Mouse (Mus musculus) kidney, embryonic 15.5 days (tissue): ENCODE results near the gene Pdia4. TPM values are rescaled to one million over a fixed set of nuclear protein-coding genes. Genes with fewer than 3 reads are reported as not detected.
"Not testable (repeated sequence)": the region's sequence is repeated elsewhere in the genome, so short reads cannot be mapped to it uniquely, and the experiment has no call there.

Source experiments
- ATAC-seq: fragments of 200-750 bp; cut with Nextera tagmentation; replicated peaks from 2 replicates; pipeline ENCODE4 v1.8.0; 2017; ENCODE audit warnings: moderate TSS enrichment; ENCODE audit not compliant: low FRiP score
- H3K27ac ChIP-seq: fragments of 300-500 bp; sonication (generic); 2 replicates; pipeline ENCODE4 v1.5.1; 2015; ENCODE audit warnings: mild to moderate bottlenecking, inconsistent platforms
- H3K27me3 ChIP-seq: fragments of 300-500 bp; sonication (generic); 2 replicates; pipeline ENCODE4 v1.6.1; 2015; ENCODE audit warnings: inconsistent platforms
- H3K36me3 ChIP-seq: fragments of 300-500 bp; sonication (generic); 2 replicates; pipeline ENCODE4 v1.6.1; 2015; ENCODE audit warnings: inconsistent platforms
- H3K4me1 ChIP-seq: fragments of 300-500 bp; sonication (generic); 2 replicates; pipeline ENCODE4 v1.6.1; 2015; ENCODE audit warnings: inconsistent platforms
- H3K4me2 ChIP-seq: fragments of 300-500 bp; sonication (generic); 2 replicates; pipeline ENCODE4 v1.6.1; 2015; ENCODE audit warnings: moderate library complexity, mild to moderate bottlenecking, inconsistent platforms
- H3K4me3 ChIP-seq: fragments of 300-500 bp; sonication (generic); replicated peaks from 2 replicates; pipeline ENCODE4 v1.5.1; 2015; ENCODE audit warnings: mild to moderate bottlenecking, inconsistent platforms
- H3K9ac ChIP-seq: fragments of 300-500 bp; sonication (generic); 2 replicates; pipeline ENCODE4 v1.6.1; 2015; ENCODE audit warnings: mild to moderate bottlenecking, inconsistent platforms
- H3K9me3 ChIP-seq: fragments of 300-500 bp; sonication (generic); replicated peaks from 2 replicates; pipeline ENCODE4 v1.6.1; 2016; ENCODE audit warnings: inconsistent platforms
- WGBS: fragments of 180-500 bp; shearing (Covaris S2); methylation state at CpG from one replicate; pipeline ENCODE4 v1.1.7; 2015; ENCODE audit warnings: mixed read lengths; 5-methylcytosine and 5-hydroxymethylcytosine counted together
- polyA plus RNA-seq: library from polyadenylated mRNA; unstranded; fragments of >200 nt; fragmentation: Nextera tagmentation; extraction: Ambion mirVana; gene quantifications from 2 replicates; pipeline ENCODE4 v1.2.1, GENCODE M21; 2015

The Pdia4 gene
- polyA plus RNA-seq, 1 experiment from 2014 or later, result 353 TPM

DNA sequence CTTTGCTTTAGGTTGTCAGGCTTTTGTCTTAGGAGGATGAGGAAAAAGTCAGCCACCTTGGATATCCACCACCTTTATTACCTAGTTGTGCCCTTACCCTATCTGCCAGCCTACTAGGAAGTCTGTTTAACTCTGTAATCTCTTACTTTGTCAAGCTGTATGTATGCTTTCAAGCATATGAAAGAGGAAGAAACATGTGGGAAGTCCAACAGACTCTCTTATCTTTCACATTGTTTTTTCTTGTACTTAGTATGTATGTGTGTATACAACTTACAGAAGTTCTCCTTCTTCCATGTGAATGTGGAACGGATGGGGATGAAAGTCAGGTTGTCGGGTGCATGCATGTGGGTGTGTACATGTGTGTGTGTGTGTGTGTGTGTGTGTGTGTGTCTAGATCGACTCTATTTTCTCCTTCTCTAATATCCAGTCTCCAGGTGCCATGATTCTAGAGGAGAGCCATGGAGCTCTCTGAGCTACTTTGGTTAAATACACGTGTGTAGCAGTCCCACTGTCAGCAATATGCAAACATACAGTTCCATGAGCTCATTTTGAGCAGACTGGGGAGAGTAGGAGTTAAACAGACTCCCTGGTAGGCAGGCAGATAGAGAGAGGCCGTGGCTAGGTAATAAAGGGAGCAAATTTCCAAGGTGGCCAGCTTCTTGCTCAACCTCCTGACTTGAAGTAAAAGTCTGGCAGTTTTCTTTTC lies 28.4 kb downstream of the Pdia4 start:
- no peaks in the 10 kb centered on the region for H3K9me3 ChIP-seq
- H3K9ac ChIP-seq, result no peak overlapping the region
- no peaks in the 10 kb centered on the region for H3K27me3 ChIP-seq
- H3K4me2 ChIP-seq, result no peak overlapping the region
- peaks cover 18% of the 10 kb centered on the region for H3K4me1 ChIP-seq
- H3K4me3 ChIP-seq, result no peak overlapping the region
- no peak for ATAC-seq
- no peak overlapping the region for H3K27ac ChIP-seq
- H3K36me3 ChIP-seq, result no peaks in the 10 kb centered on the region
- 75% methylated on average over 5 of the region's 5 CpGs for WGBS

DNA sequence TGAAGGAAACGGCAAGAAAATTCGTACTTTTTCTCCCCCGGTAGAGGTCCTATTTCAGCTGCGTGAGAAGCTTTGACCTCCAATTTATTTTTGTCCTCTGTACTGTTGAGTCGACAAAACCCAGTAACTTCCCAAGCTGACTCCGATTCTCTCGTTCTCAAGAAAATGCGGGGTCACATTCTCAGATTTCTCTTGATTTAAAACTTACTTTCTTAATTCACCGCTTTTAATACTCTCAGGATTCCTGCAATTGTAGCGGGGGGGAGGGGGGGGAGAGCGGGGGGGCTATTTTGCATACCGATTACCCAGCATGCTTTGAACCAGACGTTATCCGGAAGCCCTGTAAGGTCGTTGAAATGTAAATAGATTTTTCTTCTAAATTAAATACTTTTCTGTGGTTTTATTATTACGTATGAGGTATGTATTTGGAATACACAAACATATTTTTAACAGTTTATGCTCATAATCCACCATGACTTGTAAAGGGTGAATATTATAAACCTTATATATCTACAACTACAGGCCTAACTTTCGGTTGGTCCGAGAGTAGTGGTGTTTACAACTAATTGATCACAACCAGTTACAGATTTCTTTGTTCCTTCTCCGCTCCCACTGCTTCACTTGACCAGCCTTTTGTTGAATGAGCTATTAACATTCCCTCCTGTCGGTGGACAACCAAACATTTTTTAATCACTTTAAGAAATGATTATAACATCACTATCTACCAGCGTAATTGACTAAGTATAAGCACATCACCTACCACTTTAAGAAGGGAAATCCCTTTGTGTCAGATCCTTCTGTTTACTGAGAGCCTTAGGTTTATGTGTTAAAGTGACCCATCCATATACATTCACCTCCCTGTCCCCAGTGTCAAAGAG lies 31.9 kb downstream of the Pdia4 start:
- Histone ChIP-seq H3K36me3 (no peaks in the 10 kb centered on the region), H3K4me1 (peaks cover 17% of the 10 kb centered on the region; the same call in 1 of the 2 replicates), H3K4me2 (peak overlapping the region; percentile 55), H3K4me3 (peak overlapping the region; percentile 54), H3K27ac (peak overlapping the region; percentile 77), H3K27me3 (no peaks in the 10 kb centered on the region), H3K9me3 (no peaks in the 10 kb centered on the region), H3K9ac (peak overlapping the region; percentile 31)
- peak; percentile 68; the same call in 1 of the 2 replicates for ATAC-seq
- WGBS, result under 1% methylated on average over 21 of the region's 21 CpGs

DNA sequence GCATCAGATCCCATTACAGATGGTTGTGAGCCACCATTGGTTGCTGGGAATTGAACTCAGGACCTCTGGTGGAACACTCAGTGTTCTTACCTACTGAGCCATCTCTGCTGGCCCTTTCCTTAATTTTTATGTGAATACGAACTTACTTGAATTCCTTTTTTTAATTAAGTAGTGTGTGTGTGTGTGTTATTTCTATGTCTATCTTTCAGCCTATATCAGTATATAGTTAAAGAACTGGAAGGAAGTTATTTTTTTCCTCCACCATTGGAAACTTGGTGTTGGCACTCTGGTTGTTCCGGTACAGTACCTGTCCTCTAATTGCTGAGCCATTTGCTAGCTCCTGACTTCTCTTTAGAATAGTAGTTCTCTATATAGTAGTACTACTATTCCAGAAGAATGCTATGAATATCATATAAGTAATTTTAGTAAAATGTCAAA lies 32.6 kb downstream of the Pdia4 start:
- 0 out of 2 replicates have a peak, but pooled peaks have one; percentile 18 for ATAC-seq
- peak overlapping the region; percentile 28 for H3K9ac ChIP-seq
- H3K27ac ChIP-seq, result peak overlapping the region; percentile 77

DNA sequence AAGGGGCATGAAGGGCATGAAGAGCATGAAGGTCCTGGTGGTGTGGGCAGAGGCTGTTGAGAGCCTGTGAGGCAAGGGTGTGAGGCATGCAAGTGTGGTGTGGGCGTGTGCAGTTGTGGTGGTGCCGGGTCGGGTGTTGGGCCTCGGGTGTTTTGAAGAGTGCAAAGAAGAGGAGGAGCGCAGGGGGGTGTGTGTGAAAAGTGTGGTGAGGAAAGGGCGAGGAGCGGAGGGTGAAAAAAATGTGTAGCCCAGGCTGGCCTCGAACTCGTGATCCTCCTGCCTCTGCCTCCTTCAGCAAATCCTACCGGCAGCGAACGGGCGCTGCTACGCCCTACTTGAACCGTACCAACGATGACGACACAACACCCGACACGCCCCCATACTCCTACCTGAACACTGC lies 41.5 kb downstream of the Pdia4 start:
- H3K27ac ChIP-seq, ATAC-seq, H3K9ac ChIP-seq, H3K27me3 ChIP-seq, H3K4me1 ChIP-seq, H3K36me3 ChIP-seq, H3K9me3 ChIP-seq: not testable (repeated sequence)
- WGBS, result 60% methylated on average over 6 of the region's 19 CpGs
- H3K4me3 ChIP-seq, result peak overlapping the region; percentile 26
- H3K4me2 ChIP-seq, result peak overlapping the region; percentile 52

More for the DNA sequence above, 32.6 kb downstream of the Pdia4 start:
- H3K4me3 ChIP-seq, result peak overlapping the region; percentile 54
- 12% methylated on average over 2 of the region's 2 CpGs for WGBS
- H3K36me3 ChIP-seq, result no peaks in the 10 kb centered on the region
- peaks cover 17% of the 10 kb centered on the region; the same call in 1 of the 2 replicates for H3K4me1 ChIP-seq
- no peaks in the 10 kb centered on the region for H3K27me3 ChIP-seq
- peak overlapping the region; percentile 55 for H3K4me2 ChIP-seq
- H3K9me3 ChIP-seq, result no peaks in the 10 kb centered on the region

DNA sequence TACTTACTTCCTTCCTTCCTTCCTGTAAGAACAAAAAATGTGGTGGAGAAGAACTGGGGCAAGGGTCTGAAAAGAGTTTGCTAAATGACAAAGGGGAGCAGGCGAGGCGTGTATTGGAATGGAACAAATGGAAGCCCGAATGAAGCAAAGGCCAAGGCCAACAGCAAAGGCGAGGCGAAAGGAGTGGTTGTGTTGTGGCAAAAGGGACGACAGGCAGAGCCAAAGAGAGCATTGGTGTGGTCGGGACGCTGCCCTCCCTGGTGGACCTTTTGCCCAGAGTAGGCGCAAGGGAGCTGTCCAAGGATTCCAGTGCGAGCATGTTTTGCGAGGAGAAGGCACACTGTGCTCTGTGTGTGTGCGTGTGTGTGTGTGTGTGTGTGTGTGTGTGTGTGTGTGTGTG lies 42.1 kb downstream of the Pdia4 start:
- 77% methylated on average over 12 of the region's 12 CpGs for WGBS
- H3K36me3 ChIP-seq, H3K27me3 ChIP-seq, H3K4me1 ChIP-seq, H3K9ac ChIP-seq, H3K9me3 ChIP-seq, H3K4me2 ChIP-seq, H3K27ac ChIP-seq, ATAC-seq, H3K4me3 ChIP-seq: not testable (repeated sequence)

DNA sequence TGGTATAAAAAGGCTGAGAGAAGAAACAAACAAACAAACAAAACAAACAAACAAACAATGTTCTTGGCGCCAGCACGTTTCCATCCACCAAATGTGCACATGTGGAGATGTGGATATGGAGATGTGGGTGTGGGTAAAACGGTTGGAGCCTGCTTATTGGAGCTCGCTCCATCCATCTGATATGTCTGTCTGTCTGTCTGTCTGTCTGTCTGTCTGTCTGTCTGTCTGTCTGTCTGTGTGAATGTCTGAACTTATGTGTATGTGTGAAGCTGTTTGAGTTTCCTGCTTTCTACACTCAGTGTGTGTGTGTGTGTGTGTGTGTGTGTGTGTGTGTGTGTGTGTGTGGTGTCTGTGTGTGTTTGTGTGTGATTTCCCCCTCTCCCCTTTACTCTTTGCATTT lies 43.4 kb downstream of the Pdia4 start:
- WGBS, result 72% methylated on average over 4 of the region's 4 CpGs
- H3K4me1 ChIP-seq, H3K27ac ChIP-seq, ATAC-seq, H3K9me3 ChIP-seq, H3K4me2 ChIP-seq, H3K36me3 ChIP-seq, H3K27me3 ChIP-seq, H3K4me3 ChIP-seq, H3K9ac ChIP-seq: not testable (repeated sequence)

DNA sequence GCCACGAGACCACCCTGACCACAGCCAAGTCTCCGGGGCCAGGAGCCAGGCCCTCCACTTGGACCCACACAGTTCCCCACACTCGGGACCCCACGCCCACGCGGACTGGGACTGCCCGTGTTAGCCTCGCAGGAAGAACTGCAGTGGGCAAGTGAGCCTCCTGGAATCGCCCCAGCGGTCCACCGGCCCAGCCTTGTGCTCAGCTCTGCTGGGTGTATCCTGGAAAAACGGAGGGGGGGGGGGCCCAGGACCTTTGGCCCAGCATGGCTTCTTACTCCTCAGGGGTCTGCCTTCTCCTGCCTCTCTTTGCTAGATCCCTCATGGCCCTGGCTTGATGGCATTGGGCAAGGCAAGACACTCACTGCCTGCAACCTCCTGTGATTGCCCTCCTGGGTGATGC lies 44.7 kb downstream of the Pdia4 start:
- H3K27me3 ChIP-seq, H3K9ac ChIP-seq, H3K36me3 ChIP-seq, H3K9me3 ChIP-seq, ATAC-seq, H3K4me2 ChIP-seq, H3K27ac ChIP-seq, H3K4me3 ChIP-seq, H3K4me1 ChIP-seq: not testable (repeated sequence)
- 62% methylated on average over 4 of the region's 12 CpGs for WGBS

DNA sequence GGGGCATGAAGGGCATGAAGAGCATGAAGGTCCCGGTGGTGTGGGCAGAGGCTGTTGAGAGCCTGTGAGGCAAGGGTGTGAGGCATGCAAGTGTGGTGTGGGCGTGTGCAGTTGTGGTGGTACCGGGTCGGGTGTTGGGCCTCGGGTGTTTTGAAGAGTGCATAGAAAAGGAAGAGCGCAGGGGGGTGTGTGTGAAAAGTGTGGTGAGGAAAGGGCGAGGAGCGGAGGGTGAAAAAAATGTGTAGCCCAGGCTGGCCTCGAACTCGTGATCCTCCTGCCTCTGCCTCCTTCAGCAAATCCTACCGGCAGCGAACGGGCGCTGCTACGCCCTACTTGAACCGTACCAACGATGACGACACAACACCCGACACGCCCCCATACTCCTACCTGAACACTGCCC lies 45.9 kb downstream of the Pdia4 start:
- WGBS, result 69% methylated on average over 7 of the region's 20 CpGs
- not testable (repeated sequence) for H3K27ac ChIP-seq, H3K27me3 ChIP-seq, H3K9ac ChIP-seq, H3K9me3 ChIP-seq, H3K4me3 ChIP-seq, H3K36me3 ChIP-seq, H3K4me1 ChIP-seq, ATAC-seq, H3K4me2 ChIP-seq

DNA sequence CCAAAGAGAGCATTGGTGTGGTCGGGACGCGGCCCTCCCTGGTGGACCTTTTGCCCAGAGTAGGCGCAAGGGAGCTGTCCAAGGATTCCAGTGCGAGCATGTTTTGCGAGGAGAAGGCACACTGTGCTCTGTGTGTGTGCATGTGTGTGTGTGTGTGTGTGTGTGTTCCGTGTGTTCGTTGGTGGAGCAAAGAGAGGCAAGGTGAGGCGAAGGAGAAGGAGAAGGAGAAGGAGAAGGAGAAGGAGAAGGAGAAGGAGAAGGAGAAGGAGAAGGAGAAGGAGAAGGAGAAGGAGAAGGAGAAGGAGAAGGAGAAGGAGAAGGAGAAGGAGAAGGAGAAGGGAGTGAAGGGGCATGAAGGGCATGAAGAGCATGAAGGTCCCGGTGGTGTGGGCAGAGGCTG lies 50.5 kb downstream of the Pdia4 start:
- WGBS, result 72% methylated on average over 9 of the region's 10 CpGs
- H3K9me3 ChIP-seq, H3K27me3 ChIP-seq, H3K9ac ChIP-seq, H3K27ac ChIP-seq, H3K36me3 ChIP-seq, ATAC-seq, H3K4me3 ChIP-seq, H3K4me2 ChIP-seq, H3K4me1 ChIP-seq: not testable (repeated sequence)

DNA sequence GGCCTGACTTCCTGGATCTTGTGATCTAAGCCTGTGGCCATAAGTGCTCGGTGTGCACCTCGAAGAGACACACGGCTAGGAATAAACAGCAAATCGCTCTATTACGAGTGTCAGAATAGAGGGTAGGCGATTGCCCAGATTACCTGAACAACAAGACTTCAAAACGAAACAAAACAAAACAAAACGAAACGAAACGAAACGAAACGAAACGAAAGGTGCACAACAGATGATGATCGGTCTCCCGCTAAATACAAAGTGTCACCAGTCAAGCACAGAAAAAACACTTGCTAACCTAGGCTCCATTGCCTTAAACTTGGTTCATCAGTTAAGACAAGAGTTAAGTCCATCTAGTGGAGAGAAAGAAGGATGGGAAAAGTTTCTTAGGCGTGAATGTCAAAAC lies 53.8 kb downstream of the Pdia4 start:
- H3K27me3 ChIP-seq, H3K36me3 ChIP-seq, ATAC-seq, H3K4me1 ChIP-seq, H3K4me2 ChIP-seq, H3K9me3 ChIP-seq, H3K9ac ChIP-seq, H3K4me3 ChIP-seq, H3K27ac ChIP-seq: not testable (repeated sequence)
- 84% methylated on average over 14 of the region's 16 CpGs for WGBS

DNA sequence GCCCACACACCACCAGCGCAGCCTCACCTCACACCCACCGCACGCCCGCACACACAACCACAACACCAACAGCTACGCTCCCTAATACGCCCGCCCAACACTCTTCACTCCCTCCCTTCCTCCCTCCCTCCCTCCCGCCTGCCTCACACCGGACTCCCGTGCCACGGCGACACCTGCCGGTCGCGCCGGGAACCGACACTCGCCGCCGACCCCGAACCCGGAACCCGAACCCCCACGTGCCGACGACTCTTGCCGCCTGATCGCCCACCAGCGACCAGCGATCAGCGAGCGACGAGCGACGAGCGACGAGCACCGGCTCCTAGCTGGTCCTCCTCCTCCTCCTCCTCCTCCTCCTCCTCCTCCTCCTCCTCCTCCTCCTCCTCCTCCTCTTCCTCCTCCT lies 55.4 kb downstream of the Pdia4 start:
- not testable (repeated sequence) for H3K4me1 ChIP-seq, H3K9me3 ChIP-seq, H3K9ac ChIP-seq, H3K27ac ChIP-seq, ATAC-seq, H3K27me3 ChIP-seq, H3K36me3 ChIP-seq
- Histone ChIP-seq H3K4me3 (peak overlapping the region; percentile 27; the same call in 1 of the 2 replicates), H3K4me2 (peak overlapping the region; percentile 45)
- 4% methylated on average over 22 of the region's 38 CpGs for WGBS

DNA sequence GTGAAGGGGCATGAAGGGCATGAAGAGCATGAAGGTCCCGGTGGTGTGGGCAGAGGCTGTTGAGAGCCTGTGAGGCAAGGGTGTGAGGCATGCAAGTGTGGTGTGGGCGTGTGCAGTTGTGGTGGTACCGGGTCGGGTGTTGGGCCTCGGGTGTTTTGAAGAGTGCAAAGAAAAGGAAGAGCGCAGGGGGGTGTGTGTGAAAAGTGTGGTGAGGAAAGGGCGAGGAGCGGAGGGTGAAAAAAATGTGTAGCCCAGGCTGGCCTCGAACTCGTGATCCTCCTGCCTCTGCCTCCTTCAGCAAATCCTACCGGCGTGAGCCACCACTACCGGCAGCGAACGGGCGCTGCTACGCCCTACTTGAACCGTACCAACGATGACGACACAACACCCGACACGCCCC lies 55.8 kb downstream of the Pdia4 start:
- not testable (repeated sequence) for ATAC-seq
- WGBS, result 13% methylated on average over 4 of the region's 22 CpGs

More for the DNA sequence above, 55.8 kb downstream of the Pdia4 start:
- H3K4me3 ChIP-seq, H3K36me3 ChIP-seq, H3K4me2 ChIP-seq, H3K4me1 ChIP-seq, H3K27ac ChIP-seq, H3K9ac ChIP-seq, H3K27me3 ChIP-seq, H3K9me3 ChIP-seq: not testable (repeated sequence)
